Mouse (Mus musculus) midbrain, embryonic 16.5 days (tissue): ENCODE results near the gene Polr2f. TPM values are rescaled to one million over a fixed set of nuclear protein-coding genes. Genes with fewer than 3 reads are reported as not detected.
A peak's percentile ranks its signal among the peaks of the same experiment; 100 is the strongest.

Experiments
- ATAC-seq: fragments of 200-750 bp; cut with Nextera tagmentation; 2 replicates; pipeline ENCODE4 v1.8.0; 2017; ENCODE audit warnings: moderate TSS enrichment
- H3K27ac ChIP-seq: fragments of 300-500 bp; sonication (generic); 2 replicates; pipeline ENCODE4 v1.5.1; 2014; ENCODE audit warnings: mild to moderate bottlenecking, low read length, mixed read lengths
- H3K27me3 ChIP-seq: fragments of 300-500 bp; sonication (generic); 2 replicates; pipeline ENCODE4 v1.6.1; 2014; ENCODE audit warnings: low read depth, low read length, mixed read lengths; ENCODE audit not compliant: control insufficient read depth, insufficient read depth
- H3K36me3 ChIP-seq: fragments of 300-500 bp; sonication (generic); 2 replicates; pipeline ENCODE4 v1.6.1; 2014; ENCODE audit warnings: mild to moderate bottlenecking, low read length, moderate library complexity, mixed read lengths; ENCODE audit not compliant: control insufficient read depth, insufficient read depth
- H3K4me1 ChIP-seq: fragments of 300-500 bp; sonication (generic); 2 replicates; pipeline ENCODE4 v1.6.1; 2014; ENCODE audit warnings: mild to moderate bottlenecking, low read length, mixed read lengths; ENCODE audit not compliant: control insufficient read depth, insufficient read depth
- H3K4me2 ChIP-seq: fragments of 300-500 bp; sonication (generic); 2 replicates; pipeline ENCODE4 v1.6.1; 2014; ENCODE audit warnings: mild to moderate bottlenecking, low read length, mixed read lengths
- H3K4me3 ChIP-seq: fragments of 300-500 bp; sonication (generic); 2 replicates; pipeline ENCODE4 v1.5.1; 2014; ENCODE audit warnings: low read depth, mild to moderate bottlenecking, low read length, moderate library complexity, mixed read lengths
- H3K9ac ChIP-seq: fragments of 300-500 bp; sonication (generic); 2 replicates; pipeline ENCODE4 v1.6.1; 2014; ENCODE audit warnings: low read depth, low read length, mixed read lengths
- H3K9me3 ChIP-seq: fragments of 300-500 bp; sonication (generic); replicated peaks from 2 replicates; pipeline ENCODE4 v1.6.1; 2014; ENCODE audit warnings: mild to moderate bottlenecking, low read length, mixed read lengths; ENCODE audit not compliant: control insufficient read depth, poor library complexity, severe bottlenecking
- WGBS: fragments of 180-500 bp; shearing (Covaris S2); extraction: QIAGEN DNeasy Blood & Tissue Kit; methylation state at CpG from one replicate; pipeline ENCODE4 v1.1.7; 2014; 5-methylcytosine and 5-hydroxymethylcytosine counted together
- polyA plus RNA-seq: library from polyadenylated mRNA; unstranded; fragments of >200 nt; fragmentation: Nextera tagmentation; extraction: Ambion mirVana; gene quantifications from 2 replicates; pipeline ENCODE4 v1.2.1, GENCODE M21; 2015

Polr2f gene
- polyA plus RNA-seq, 1 experiment from 2014 or later, result 266 TPM

GRCm38 (mm10) chr15:79099456-79099855 lies 41.4 kb upstream of the Polr2f start:
- 60% methylated on average over 4 of the region's 4 CpGs for WGBS
- no peak overlapping the region for H3K9ac ChIP-seq
- H3K36me3 ChIP-seq, result peaks cover 4% of the 10 kb centered on the region
- H3K4me2 ChIP-seq, result no peak overlapping the region
- H3K9me3 ChIP-seq, result no peaks in the 10 kb centered on the region
- no peak overlapping the region for H3K27ac ChIP-seq
- H3K4me3 ChIP-seq, result no peak overlapping the region
- H3K4me1 ChIP-seq, result no peaks in the 10 kb centered on the region
- no peaks in the 10 kb centered on the region for H3K27me3 ChIP-seq
- ATAC-seq, result no peak

- WGBS, result 80% methylated on average over 4 of the region's 4 CpGs
- Histone ChIP-seq H3K9me3 (no peaks in the 10 kb centered on the region), H3K4me2 (no peak overlapping the region), H3K9ac (no peak overlapping the region), H3K27me3 (no peaks in the 10 kb centered on the region), H3K4me1 (no peaks in the 10 kb centered on the region), H3K4me3 (no peak overlapping the region), H3K27ac (no peak overlapping the region), H3K36me3 (peaks cover 3% of the 10 kb centered on the region; the same call in 1 of the 2 replicates)
- ATAC-seq, result no peak
Observed at GRCm38 (mm10) chr15:79100391-79100790, 40.4 kb upstream of the Polr2f start.

- ATAC-seq, result no peak
- no peak overlapping the region for H3K4me2 ChIP-seq
- H3K4me3 ChIP-seq, result no peak overlapping the region
- no peak overlapping the region for H3K27ac ChIP-seq
- no peaks in the 10 kb centered on the region for H3K27me3 ChIP-seq
- no peak overlapping the region for H3K9ac ChIP-seq
- H3K9me3 ChIP-seq, result no peaks in the 10 kb centered on the region
- no peaks in the 10 kb centered on the region for H3K4me1 ChIP-seq
- no peaks in the 10 kb centered on the region for H3K36me3 ChIP-seq
Observed at GRCm38 (mm10) chr15:79101531-79101930, 39.3 kb upstream of the Polr2f start.

GRCm38 (mm10) chr15:79103264-79103663 lies 37.5 kb upstream of the Polr2f start:
- no peaks in the 10 kb centered on the region for H3K36me3 ChIP-seq
- ATAC-seq, result no peak
- no peak overlapping the region for H3K27ac ChIP-seq
- peaks cover 4% of the 10 kb centered on the region for H3K4me1 ChIP-seq
- no peaks in the 10 kb centered on the region for H3K9me3 ChIP-seq
- no peaks in the 10 kb centered on the region for H3K27me3 ChIP-seq
- H3K4me3 ChIP-seq, result no peak overlapping the region
- WGBS, result 68% methylated on average over 10 of the region's 10 CpGs
- no peak overlapping the region for H3K9ac ChIP-seq
- no peak overlapping the region for H3K4me2 ChIP-seq

- 54% methylated on average over 2 of the region's 2 CpGs for WGBS
- Histone ChIP-seq H3K9ac (no peak overlapping the region), H3K27me3 (no peaks in the 10 kb centered on the region), H3K9me3 (no peaks in the 10 kb centered on the region), H3K4me1 (peaks cover 16% of the 10 kb centered on the region), H3K27ac (no peak overlapping the region), H3K4me3 (no peak overlapping the region), H3K4me2 (no peak overlapping the region), H3K36me3 (no peaks in the 10 kb centered on the region)
- no peak for ATAC-seq
Observed at GRCm38 (mm10) chr15:79105804-79106203, 35.0 kb upstream of the Polr2f start.

GRCm38 (mm10) chr15:79107966-79108365 lies 32.8 kb upstream of the Polr2f start:
- H3K9me3 ChIP-seq, result no peaks in the 10 kb centered on the region
- H3K4me3 ChIP-seq, result no peak overlapping the region; the same call in 1 of the 2 replicates
- ATAC-seq, result no peak
- peak overlapping the region; percentile 77; the same call in 1 of the 2 replicates for H3K27ac ChIP-seq
- no peaks in the 10 kb centered on the region for H3K27me3 ChIP-seq
- peaks cover 26% of the 10 kb centered on the region for H3K4me1 ChIP-seq
- WGBS, result 23% methylated on average over 7 of the region's 7 CpGs
- H3K4me2 ChIP-seq, result peak overlapping the region; percentile 97
- H3K9ac ChIP-seq, result 0 out of 2 replicates have a peak overlapping the region, but pooled peaks have one; percentile 98
- no peaks in the 10 kb centered on the region for H3K36me3 ChIP-seq

GRCm38 (mm10) chr15:79108421-79109320 lies 32.1 kb upstream of the Polr2f start, which contains the start of gene Micall1:
Gene Micall1, plus strand, starts transcription at chr15:79108898.
- H3K4me1 ChIP-seq, result peaks cover 26% of the 10 kb centered on the region
- no peaks in the 10 kb centered on the region for H3K36me3 ChIP-seq
- H3K4me2 ChIP-seq, result peak within 1 kb of the TSS; percentile 97
- H3K9me3 ChIP-seq, result no peaks in the 10 kb centered on the region
- peak within 1 kb of the TSS; percentile 94 for H3K4me3 ChIP-seq
- ATAC-seq, result peak; percentile 75
- H3K27ac ChIP-seq, result peak within 1 kb of the TSS; percentile 77
- H3K27me3 ChIP-seq, result no peaks in the 10 kb centered on the region
- under 1% methylated on average over 52 of the region's 85 CpGs for WGBS
- peak within 1 kb of the TSS; percentile 98 for H3K9ac ChIP-seq

- H3K36me3 ChIP-seq, result no peaks in the 10 kb centered on the region
- peak overlapping the region; percentile 94 for H3K4me3 ChIP-seq
- H3K27ac ChIP-seq, result peak overlapping the region; percentile 77
- H3K4me1 ChIP-seq, result peaks cover 26% of the 10 kb centered on the region
- WGBS, result under 1% methylated on average over 37 of the region's 46 CpGs
- no peaks in the 10 kb centered on the region for H3K27me3 ChIP-seq
- peak; percentile 69 for ATAC-seq
- H3K9ac ChIP-seq, result peak overlapping the region; percentile 98
- H3K9me3 ChIP-seq, result no peaks in the 10 kb centered on the region
- peak overlapping the region; percentile 97 for H3K4me2 ChIP-seq
Observed at GRCm38 (mm10) chr15:79109321-79109934, 31.4 kb upstream of the Polr2f start.

- H3K4me1 ChIP-seq, result peaks cover 26% of the 10 kb centered on the region
- ATAC-seq, result no peak
- H3K4me3 ChIP-seq, result peak overlapping the region; percentile 94
- H3K9ac ChIP-seq, result peak overlapping the region; percentile 98
- H3K9me3 ChIP-seq, result no peaks in the 10 kb centered on the region
- 25% methylated on average over 9 of the region's 9 CpGs for WGBS
- 0 out of 2 replicates have a peak, but pooled peaks cover 3% of the 10 kb centered on the region for H3K36me3 ChIP-seq
- H3K4me2 ChIP-seq, result peak overlapping the region; percentile 97
- H3K27me3 ChIP-seq, result no peaks in the 10 kb centered on the region
- H3K27ac ChIP-seq, result no peak overlapping the region; the same call in 1 of the 2 replicates
Observed at GRCm38 (mm10) chr15:79110031-79110430, 30.8 kb upstream of the Polr2f start.
